Mouse (Mus musculus): ENCODE data around the gene Slc35e2. TPM values are rescaled to one million over a fixed set of nuclear protein-coding genes. Genes with fewer than 3 reads are reported as not detected.
A peak's percentile ranks its signal among the peaks of the same experiment; 100 is the strongest.
"Not testable (repeated sequence)": the region's sequence is repeated elsewhere in the genome, so short reads cannot be mapped to it uniquely, and the experiment has no call there.

Gene Slc35e2
- polyA plus RNA-seq, 1 experiment from 2014 or later = 5.8 TPM

DNA sequence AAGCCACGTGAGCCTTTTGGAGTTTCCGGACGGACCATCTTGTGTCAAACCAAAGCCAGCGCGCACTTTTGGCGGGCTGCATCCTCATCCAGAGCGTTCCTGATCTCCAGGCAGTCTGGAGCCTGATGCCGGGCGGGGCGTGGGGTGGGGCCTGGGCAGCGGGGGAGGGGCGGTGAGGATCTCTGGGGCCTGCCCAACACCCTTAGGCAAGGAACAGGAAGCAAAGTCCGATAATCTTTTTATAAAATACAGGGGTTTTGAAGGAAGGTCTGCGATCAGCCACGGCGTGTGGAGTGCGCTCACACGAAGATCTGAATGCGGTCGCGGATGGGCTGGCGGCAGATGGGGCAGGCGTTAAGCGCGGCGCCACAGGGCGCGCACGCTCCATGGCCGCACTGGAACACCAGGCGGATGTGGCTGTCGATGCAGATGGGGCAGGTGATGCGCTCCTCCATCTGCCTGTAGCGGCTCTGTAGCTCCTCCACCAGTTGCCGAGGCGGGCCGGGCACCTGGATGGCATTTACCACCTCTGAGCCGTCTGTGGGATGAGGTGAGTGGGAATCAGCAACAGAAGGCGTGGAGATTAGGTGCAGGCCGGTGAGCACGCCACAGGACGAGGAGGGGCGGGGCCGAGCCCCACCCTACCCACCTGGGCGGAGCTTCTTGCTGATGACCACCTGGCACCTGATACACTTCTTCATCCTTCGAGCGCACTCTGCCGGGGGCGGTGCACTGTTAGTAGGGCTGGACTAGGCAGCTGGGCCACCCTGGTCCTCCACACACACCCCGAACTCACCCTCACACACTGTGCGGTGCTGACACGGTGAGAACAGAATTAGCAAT is 53.5 kb downstream of the Slc35e2 start:
- H3K9me3 ChIP-seq (replicated peaks) = no peaks in the 10 kb centered on the region
- peaks cover 28% of the 10 kb centered on the region for H3K36me3 ChIP-seq
- H3K27ac ChIP-seq = peak overlapping the region; percentile 61
- peak overlapping the region; percentile 53 for H3K9ac ChIP-seq
- H3K4me2 ChIP-seq = peak overlapping the region; percentile 76
- ATAC-seq (replicated peaks; ENCODE audit: insufficient number of reproducible peaks, insufficient read depth, low FRiP score, low read depth) = no peak
- H3K4me1 ChIP-seq (replicated peaks) = peaks cover 50% of the 10 kb centered on the region
- WGBS = 2% methylated on average over 52 of the region's 52 CpGs
- H3K27me3 ChIP-seq = peaks cover 33% of the 10 kb centered on the region
- peak overlapping the region; percentile 48 for H3K4me3 ChIP-seq

DNA sequence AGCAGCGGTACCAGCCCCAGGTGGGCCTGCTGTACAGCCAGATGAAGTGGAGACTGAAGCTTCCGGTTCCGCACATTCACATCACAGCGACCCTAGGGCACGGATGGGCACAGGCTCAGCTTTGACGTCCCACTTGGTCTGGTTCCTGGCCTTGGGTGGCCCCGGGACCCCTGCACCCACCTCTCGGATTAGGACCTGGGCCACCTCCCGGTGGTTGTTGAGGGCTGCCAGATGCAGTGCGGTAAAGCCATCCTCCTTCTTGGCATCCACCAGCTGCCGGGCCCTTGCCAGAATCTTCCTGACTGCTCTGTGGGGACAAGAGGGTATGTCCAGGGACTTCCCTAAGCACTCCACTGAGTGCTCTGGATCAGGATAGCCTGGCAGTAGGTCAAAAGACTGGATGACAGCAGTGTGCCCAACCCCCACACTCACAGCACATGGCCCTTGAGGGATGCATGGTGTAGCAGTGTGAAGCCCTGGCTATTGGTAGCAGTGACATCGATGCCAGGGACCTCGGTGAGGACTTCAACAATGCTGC is 55.1 kb downstream of the Slc35e2 start:
- no peak overlapping the region for H3K4me2 ChIP-seq
- H3K27ac ChIP-seq = no peak overlapping the region
- peaks cover 53% of the 10 kb centered on the region for H3K4me1 ChIP-seq (replicated peaks)
- 92% methylated on average over 13 of the region's 13 CpGs for WGBS
- H3K9ac ChIP-seq = no peak overlapping the region
- H3K4me3 ChIP-seq = no peak overlapping the region
- peaks cover 33% of the 10 kb centered on the region for H3K27me3 ChIP-seq
- no peak for ATAC-seq (replicated peaks; ENCODE audit: insufficient number of reproducible peaks, insufficient read depth, low FRiP score, low read depth)
- peaks cover 13% of the 10 kb centered on the region; the same call in 1 of the 2 replicates for H3K36me3 ChIP-seq
- H3K9me3 ChIP-seq (replicated peaks) = no peaks in the 10 kb centered on the region

DNA sequence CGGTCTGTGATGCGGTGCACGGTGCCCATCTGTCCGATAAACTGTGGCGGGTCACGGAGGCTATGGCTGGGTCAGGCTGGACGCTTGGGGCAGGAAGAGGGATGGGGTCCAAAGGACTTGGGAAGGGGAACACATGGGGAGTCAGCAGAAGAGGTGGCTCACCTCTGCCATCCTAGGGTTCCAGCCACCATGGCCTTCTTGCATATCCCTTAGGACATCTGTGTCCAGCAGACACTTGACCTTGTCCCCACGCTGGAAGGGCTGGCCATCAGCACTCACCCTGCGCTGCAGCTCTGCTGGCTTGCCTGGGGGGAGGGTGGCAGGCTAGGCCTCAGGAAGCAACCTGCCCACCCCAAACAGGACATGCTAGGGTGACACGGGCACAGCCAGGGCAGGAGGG is 57.7 kb downstream of the Slc35e2 start:
- no peak overlapping the region for H3K4me2 ChIP-seq
- no peaks in the 10 kb centered on the region for H3K9me3 ChIP-seq (replicated peaks)
- H3K27ac ChIP-seq = no peak overlapping the region
- WGBS = 86% methylated on average over 10 of the region's 10 CpGs
- H3K4me3 ChIP-seq = no peak overlapping the region
- peaks cover 13% of the 10 kb centered on the region; the same call in 1 of the 2 replicates for H3K36me3 ChIP-seq
- H3K27me3 ChIP-seq = peaks cover 28% of the 10 kb centered on the region
- H3K9ac ChIP-seq = no peak overlapping the region
- H3K4me1 ChIP-seq (replicated peaks) = peaks cover 33% of the 10 kb centered on the region
- no peak for ATAC-seq (replicated peaks; ENCODE audit: insufficient number of reproducible peaks, insufficient read depth, low FRiP score, low read depth)

DNA sequence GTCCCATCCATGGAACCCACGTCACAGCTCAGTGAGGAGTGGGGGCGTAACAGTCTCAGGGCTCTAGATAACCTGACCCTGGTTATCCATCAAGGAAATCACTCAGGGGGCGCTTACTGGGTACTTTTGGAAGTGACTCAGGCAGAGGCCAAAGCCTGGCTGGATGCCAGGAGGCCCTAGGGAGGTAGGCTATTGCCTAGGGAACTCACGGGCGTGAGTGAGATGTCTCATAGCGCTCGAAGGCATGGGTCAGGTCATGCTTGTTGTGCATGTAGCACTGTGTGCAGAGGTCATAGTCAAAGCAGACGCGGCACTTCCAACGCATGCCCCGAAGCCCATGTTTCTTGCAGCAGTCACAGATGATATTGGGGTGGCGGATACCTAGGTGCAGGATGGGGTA is 59.4 kb downstream of the Slc35e2 start:
- Histone ChIP-seq H3K27ac (peak overlapping the region; percentile 21; the same call in 1 of the 2 replicates), H3K4me3 (no peak overlapping the region), H3K36me3 (peaks cover 13% of the 10 kb centered on the region; the same call in 1 of the 2 replicates), H3K9me3 (replicated peaks) (no peaks in the 10 kb centered on the region), H3K4me2 (no peak overlapping the region), H3K27me3 (peaks cover 13% of the 10 kb centered on the region), H3K9ac (no peak overlapping the region), H3K4me1 (replicated peaks) (peaks cover 17% of the 10 kb centered on the region)
- ATAC-seq (replicated peaks; ENCODE audit: insufficient number of reproducible peaks, insufficient read depth, low FRiP score, low read depth) = peak; percentile 38; the same call in 1 of the 2 replicates
- 46% methylated on average over 12 of the region's 12 CpGs for WGBS

DNA sequence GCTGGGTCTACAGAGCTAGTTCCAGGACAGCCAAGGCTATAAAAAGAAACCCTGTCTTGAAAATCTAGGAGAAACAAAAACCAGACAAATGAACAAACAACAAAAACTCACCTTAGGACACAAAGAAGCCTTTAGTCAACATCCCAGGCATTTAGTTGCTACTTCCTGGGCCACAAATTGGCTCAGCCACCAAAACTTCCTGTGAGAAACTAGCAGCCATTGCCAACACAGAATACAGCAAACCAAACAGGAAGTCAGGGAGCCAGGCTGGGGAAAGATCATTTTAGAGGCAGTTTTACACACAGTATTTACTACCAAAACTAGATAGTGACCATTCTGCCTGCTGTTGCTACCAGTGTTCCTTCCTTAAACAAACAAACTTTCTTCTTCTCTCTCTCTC is 65.7 kb downstream of the Slc35e2 start:
- Histone ChIP-seq H3K36me3 (no peaks in the 10 kb centered on the region; the same call in 1 of the 2 replicates), H3K9me3 (replicated peaks) (no peaks in the 10 kb centered on the region), H3K4me1 (replicated peaks) (peaks cover 21% of the 10 kb centered on the region), H3K27ac (no peak overlapping the region), H3K9ac (no peak overlapping the region), H3K4me2 (no peak overlapping the region), H3K4me3 (no peak overlapping the region), H3K27me3 (no peaks in the 10 kb centered on the region)
- no peak for ATAC-seq (replicated peaks; ENCODE audit: insufficient number of reproducible peaks, insufficient read depth, low FRiP score, low read depth)

DNA sequence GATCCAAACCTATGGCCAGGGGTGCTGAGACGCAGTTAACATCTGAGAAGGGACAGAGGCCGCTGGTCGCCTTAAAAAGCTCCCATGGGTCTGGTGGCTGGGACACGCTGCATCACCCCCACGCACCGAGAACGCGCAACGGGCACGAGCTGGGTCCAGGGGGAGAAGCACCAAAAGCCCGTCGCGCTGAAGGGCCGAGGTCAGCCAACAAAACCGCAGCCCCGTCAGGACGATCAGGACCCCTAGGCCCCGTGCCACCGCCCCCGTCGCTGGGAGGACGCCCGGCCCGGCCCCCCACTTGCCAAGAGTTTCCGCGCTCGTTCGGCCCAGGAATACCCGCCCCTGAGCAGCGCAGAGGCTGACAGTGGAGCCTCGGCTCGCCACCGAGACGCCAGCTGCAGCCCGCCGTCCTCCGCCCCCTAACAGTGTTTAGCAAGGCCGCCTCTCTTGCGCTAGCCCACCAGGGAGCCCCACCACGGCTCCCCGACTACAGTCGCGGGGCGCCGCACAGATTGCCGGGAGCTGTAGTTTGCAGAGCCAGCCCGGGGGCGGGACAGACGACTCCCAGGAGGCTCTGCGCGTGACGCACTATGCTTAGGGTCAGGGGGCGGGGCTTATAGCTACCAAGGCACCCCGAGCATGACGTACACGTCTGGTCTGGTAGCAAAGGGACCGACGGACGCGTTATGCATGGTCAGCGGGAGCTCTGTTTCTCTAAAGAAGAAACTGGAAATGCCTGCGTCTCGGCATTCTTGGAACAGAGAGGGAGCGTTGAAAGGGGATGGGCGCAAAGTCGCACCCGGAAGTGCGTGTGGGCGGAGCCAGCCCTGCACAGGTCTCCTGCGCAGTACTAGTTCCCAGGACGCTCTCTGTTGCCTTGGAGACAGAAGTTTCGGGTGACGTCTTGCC is 67.7 kb downstream of the Slc35e2 start, which contains the start of gene Mib2:
Gene Mib2, minus strand, starts transcription at position 510 of the 909 bp plus-strand sequence.
- peak; percentile 99 for ATAC-seq (replicated peaks; ENCODE audit: insufficient number of reproducible peaks, insufficient read depth, low FRiP score, low read depth)
- Histone ChIP-seq H3K4me2 (peak within 1 kb of the TSS; percentile 86), H3K36me3 (no peaks in the 10 kb centered on the region; the same call in 1 of the 2 replicates), H3K27ac (peak within 1 kb of the TSS; percentile 83), H3K9me3 (replicated peaks) (no peaks in the 10 kb centered on the region), H3K4me1 (replicated peaks) (peaks cover 14% of the 10 kb centered on the region), H3K9ac (peak within 1 kb of the TSS; percentile 94), H3K4me3 (peak within 1 kb of the TSS; percentile 98), H3K27me3 (no peaks in the 10 kb centered on the region)
- WGBS = under 1% methylated on average over 73 of the region's 73 CpGs

GRCm38 (mm10) chr4:155669598-155670075 is 68.4 kb downstream of the Slc35e2 start:
- no peaks in the 10 kb centered on the region for H3K27me3 ChIP-seq
- no peaks in the 10 kb centered on the region for H3K9me3 ChIP-seq (replicated peaks)
- peak overlapping the region; percentile 86 for H3K4me2 ChIP-seq
- WGBS = 3% methylated on average over 8 of the region's 8 CpGs
- no peak for ATAC-seq (replicated peaks; ENCODE audit: insufficient number of reproducible peaks, insufficient read depth, low FRiP score, low read depth)
- H3K9ac ChIP-seq = peak overlapping the region; percentile 94
- H3K4me3 ChIP-seq = peak overlapping the region; percentile 98
- H3K4me1 ChIP-seq (replicated peaks) = peaks cover 14% of the 10 kb centered on the region
- H3K36me3 ChIP-seq = no peaks in the 10 kb centered on the region; the same call in 1 of the 2 replicates
- H3K27ac ChIP-seq = peak overlapping the region; percentile 83; the same call in 1 of the 2 replicates

- H3K36me3 ChIP-seq; ATAC-seq (replicated peaks; ENCODE audit: insufficient number of reproducible peaks, insufficient read depth, low FRiP score, low read depth); H3K4me2 ChIP-seq; H3K4me3 ChIP-seq; H3K9ac ChIP-seq; H3K27me3 ChIP-seq; H3K9me3 ChIP-seq (replicated peaks); H3K27ac ChIP-seq: not testable (repeated sequence)
- H3K4me1 ChIP-seq (replicated peaks) = peaks cover 14% of the 10 kb centered on the region
- 72% methylated on average over 4 of the region's 4 CpGs for WGBS
Observed at GRCm38 (mm10) chr4:155670236-155670635, 69.0 kb downstream of the Slc35e2 start.

- Histone ChIP-seq H3K9ac (no peak overlapping the region), H3K4me2 (no peak overlapping the region), H3K27ac (no peak overlapping the region), H3K4me1 (replicated peaks) (peaks cover 12% of the 10 kb centered on the region), H3K9me3 (replicated peaks) (no peaks in the 10 kb centered on the region), H3K4me3 (no peak overlapping the region), H3K36me3 (no peaks in the 10 kb centered on the region), H3K27me3 (no peaks in the 10 kb centered on the region)
- 45% methylated on average over 2 of the region's 2 CpGs for WGBS
- ATAC-seq (replicated peaks; ENCODE audit: insufficient number of reproducible peaks, insufficient read depth, low FRiP score, low read depth) = no peak
Observed at GRCm38 (mm10) chr4:155672082-155672481, 70.9 kb downstream of the Slc35e2 start.

All from heart, embryonic 15.5 days (tissue).